Mouse (Mus musculus) embryo, embryonic 10 days (tissue): ENCODE measurements around the gene T2.
"Not testable (repeated sequence)": the region's sequence is repeated elsewhere in the genome, so short reads cannot be mapped to it uniquely, and the experiment has no call there.

ENCODE experiments used
- DNase-seq: peaks from one replicate; pipeline ENCODE4 v3.0.0-alpha.2; 2015; ENCODE audit warnings: low spot score

T2 gene

GRCm38 (mm10) chr17:8367514-8368480 is 12.0 kb downstream of the T2 start:
- peak; percentile 40 for DNase-seq

GRCm38 (mm10) chr17:8368570-8368969 is 12.8 kb downstream of the T2 start:
- DNase-seq, result peak; percentile 63

GRCm38 (mm10) chr17:8369171-8369570 is 13.4 kb downstream of the T2 start:
- peak; percentile 23 for DNase-seq

- DNase-seq, result peak; percentile 68
These were observed 14.9 kb downstream of the T2 start for GRCm38 (mm10) chr17:8370634-8371229.

GRCm38 (mm10) chr17:8371834-8372233 is 16.0 kb downstream of the T2 start:
- peak; percentile 91 for DNase-seq

- peak; percentile 87 for DNase-seq
These were observed 16.7 kb downstream of the T2 start for GRCm38 (mm10) chr17:8372286-8373046.

- no peak for DNase-seq
These were observed 21.5 kb downstream of the T2 start for GRCm38 (mm10) chr17:8377298-8377697.

GRCm38 (mm10) chr17:8385441-8385840 is 29.6 kb downstream of the T2 start:
- DNase-seq, result no peak

- DNase-seq, result peak; percentile 76
These were observed 32.7 kb downstream of the T2 start for GRCm38 (mm10) chr17:8388463-8388862.

GRCm38 (mm10) chr17:8388990-8389789 is 33.4 kb downstream of the T2 start:
- DNase-seq, result no peak

GRCm38 (mm10) chr17:8389790-8390095 is 34.0 kb downstream of the T2 start:
- DNase-seq, result peak; percentile 16

- no peak for DNase-seq
These were observed 34.7 kb downstream of the T2 start for GRCm38 (mm10) chr17:8390487-8390886.

- peak; percentile 69 for DNase-seq
These were observed 40.6 kb downstream of the T2 start for GRCm38 (mm10) chr17:8396371-8396770.

GRCm38 (mm10) chr17:8397946-8398345 is 42.2 kb downstream of the T2 start:
- DNase-seq, result no peak

- not testable (repeated sequence) for DNase-seq
These were observed 48.1 kb downstream of the T2 start for GRCm38 (mm10) chr17:8403932-8404331.

GRCm38 (mm10) chr17:8406285-8406684 is 50.5 kb downstream of the T2 start:
- DNase-seq, result peak; percentile 10

GRCm38 (mm10) chr17:8408002-8408401 is 52.2 kb downstream of the T2 start:
- not testable (repeated sequence) for DNase-seq

GRCm38 (mm10) chr17:8408589-8409295 is 53.0 kb downstream of the T2 start:
- DNase-seq, result peak; percentile 44

GRCm38 (mm10) chr17:8410330-8410729 is 54.5 kb downstream of the T2 start:
- no peak for DNase-seq

- DNase-seq, result no peak
These were observed 57.9 kb downstream of the T2 start for GRCm38 (mm10) chr17:8413656-8414055.

GRCm38 (mm10) chr17:8415533-8415932 is 59.7 kb downstream of the T2 start:
- peak; percentile 46 for DNase-seq
